Mouse (Mus musculus) thymus, postnatal 25 days (tissue): Measurements from ENCODE around the gene Atp1a3.

ENCODE experiments used
- DNase-seq: peaks from one replicate; pipeline ENCODE4 v3.0.0; 2022

Atp1a3 gene

DNA sequence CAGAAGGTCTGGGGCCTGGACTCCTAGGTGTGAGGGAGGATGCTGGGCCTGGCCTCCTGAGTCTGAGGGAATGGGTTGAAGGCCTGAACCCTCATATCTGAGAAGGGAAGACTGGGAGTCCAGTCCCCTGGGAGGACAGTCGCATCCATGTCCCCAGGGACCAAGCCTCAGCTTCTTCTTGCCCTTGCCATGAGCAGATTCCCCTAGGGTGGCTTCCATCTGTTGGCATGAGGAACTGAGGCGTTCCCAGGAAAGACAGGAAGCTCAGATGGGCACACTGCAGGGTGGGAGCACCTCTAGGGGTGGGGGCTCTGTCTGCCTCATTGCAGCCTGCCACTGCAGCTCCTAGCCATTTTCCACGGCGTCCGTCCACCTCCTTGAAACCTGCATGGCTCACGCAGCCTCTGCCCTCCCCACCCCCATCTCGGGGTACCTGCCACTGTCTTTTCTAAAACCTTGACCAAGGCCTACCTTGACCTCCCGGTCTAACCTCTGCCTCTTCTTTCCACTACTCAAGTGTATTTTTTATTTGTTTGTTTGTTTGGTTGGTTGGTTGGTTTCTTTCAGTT is 1.9 kb downstream of the Atp1a3 start:
- DNase-seq, result no peak

DNA sequence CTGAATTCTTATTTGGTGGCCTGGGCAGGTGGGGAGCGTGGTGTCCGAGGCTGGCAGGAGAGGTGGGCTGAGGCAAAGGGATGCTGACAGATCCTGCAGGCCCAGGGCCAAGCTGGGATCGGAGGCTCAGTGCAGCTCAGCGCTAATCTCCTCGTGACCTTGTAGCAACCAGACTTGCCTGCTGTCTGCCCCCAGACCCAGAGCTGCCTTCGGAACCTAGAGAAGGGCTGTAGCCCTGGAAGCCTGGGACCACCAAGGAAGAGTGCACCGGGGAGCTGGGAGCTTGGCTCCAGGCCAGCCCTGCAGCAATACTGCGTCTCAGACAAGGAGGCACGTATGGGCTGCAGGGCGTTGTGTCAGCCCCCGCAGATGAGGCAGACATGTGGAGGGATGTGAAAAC is 2.5 kb downstream of the Atp1a3 start:
- no peak for DNase-seq

DNA sequence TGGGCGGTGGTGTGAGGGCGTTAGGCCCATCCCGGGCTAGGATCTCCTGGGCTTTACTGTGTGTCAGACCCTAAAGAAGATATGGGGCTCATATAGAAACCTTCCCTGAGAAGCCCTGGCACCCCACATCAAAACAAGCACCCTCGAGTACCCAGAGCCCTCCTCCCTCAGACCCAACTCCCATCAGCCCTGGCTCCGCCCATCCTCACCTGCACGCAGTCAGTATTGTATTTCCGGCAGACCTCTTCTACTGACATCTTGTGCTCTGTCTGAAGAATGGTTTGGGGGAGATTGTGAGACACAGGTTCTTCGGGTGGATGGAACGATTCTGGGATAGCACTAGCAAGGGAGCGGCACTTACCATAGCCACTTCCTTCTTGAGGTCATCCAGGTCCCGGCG is 5.0 kb downstream of the Atp1a3 start:
- DNase-seq, result peak; percentile 82

DNA sequence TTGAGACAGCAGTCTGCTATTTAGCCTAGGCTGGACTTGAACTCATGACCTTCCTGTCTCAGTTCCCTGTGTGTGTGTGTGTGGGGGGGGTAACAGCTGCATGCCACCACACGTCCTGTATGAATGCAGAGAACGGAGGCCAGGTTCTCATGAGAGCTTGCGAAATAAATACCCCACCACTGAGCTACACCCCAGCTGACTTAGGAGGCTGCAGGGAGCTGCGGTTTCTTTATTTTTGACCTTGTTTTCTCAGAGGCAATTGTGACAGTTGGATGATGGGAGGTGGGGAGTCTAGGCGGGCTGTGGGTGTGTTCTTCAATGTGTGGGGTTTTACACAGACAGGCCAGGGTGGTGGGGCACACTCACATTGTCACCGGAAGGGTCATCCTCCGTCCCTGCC is 5.5 kb downstream of the Atp1a3 start:
- DNase-seq, result peak; percentile 59

DNA sequence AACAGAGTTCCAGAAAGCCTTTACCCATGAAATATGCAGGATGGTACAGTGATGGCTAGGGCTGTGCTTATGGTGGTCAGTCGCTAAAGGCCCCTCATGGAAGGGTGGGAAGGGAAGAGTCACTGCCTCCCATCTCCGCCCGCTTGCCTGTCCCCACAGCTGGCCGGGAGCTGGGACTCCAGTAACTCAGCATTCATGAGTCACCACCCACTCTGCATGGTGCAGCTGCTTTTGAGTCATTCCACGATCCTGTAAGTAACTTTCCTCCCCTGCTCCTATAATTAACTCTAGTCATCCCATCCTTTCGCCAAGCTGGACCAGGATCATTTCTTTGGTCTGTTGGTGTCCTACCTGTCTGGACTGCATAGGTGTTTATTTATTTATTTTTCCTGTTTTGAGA is 12.7 kb downstream of the Atp1a3 start:
- no peak for DNase-seq

DNA sequence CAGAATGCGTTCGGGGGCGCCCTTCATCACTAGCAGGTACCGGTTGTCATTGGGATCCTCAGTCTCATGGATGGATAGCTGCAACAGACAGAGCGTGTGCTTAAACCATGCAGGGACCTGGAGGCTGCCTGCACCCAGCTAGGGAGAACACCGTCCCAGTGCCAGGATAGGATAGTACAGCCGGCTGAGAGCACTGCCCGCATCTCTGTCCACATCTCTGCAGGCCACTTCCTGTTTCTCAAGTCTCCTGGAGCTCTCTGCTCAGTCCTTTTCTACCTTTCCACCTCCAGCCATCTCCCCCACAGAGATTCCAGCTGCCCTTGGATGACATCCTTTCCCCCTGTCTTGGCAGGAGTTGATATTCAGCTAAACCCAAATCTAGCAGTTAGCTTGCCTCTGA is 15.3 kb downstream of the Atp1a3 start:
- DNase-seq, result no peak

DNA sequence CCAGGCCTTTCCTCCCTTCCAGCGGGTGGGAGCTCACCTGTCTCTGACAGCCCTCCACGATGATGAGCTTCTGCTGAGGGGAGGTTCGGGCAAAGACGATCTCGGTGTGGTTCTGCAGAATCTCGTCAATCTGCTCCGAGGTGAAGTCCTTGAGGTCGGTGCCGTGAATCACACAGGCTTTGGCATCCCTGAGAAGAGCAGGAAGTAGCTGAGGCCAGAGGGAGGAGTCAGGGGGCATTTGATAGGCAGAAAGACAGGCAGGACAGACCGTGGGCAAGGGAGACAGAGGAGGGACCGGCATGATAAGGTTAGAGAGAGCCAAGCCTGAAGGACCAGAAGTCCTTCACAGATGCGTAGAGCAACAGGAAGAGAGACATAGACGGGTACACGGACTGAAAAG is 17.8 kb downstream of the Atp1a3 start:
- no peak for DNase-seq

DNA sequence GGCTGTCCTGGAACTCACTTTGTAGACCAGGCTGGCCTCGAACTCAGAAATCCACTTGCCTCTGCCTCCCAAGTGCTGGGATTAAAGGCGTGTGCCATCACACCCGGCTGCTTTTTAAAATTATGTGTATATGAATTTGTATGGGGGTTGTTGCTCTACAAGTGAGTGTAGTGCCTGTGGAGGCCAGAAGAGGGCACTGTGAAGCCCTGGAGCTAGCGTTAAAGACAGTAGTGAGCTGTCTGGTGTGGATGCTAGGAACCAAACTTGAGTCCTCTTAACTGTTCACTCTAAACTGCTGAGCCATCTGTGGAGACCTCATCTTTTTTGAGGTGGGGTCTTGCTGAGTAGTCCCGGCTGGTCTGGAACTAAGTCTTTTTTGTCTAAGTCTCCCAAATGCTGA is 20.0 kb downstream of the Atp1a3 start:
- peak; percentile 42 for DNase-seq

DNA sequence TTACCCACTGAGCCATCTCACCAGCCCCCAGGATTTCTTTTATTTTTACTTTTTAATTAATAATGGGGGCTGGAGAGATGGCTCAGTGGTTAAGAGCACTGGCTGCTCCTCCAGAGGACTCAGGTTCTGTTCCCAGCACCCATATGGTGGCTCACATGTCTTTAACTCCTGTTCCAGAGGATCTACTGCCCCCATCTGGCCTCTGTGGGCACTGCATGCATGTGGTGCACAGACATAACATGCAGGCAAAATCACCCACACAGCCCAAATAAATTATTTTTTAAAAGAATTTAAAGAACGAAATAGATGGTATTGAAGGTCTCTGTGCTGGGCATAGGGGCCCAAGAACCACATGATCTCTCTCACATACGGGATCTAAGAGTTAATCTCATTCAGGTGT is 21.5 kb downstream of the Atp1a3 start:
- no peak for DNase-seq

DNA sequence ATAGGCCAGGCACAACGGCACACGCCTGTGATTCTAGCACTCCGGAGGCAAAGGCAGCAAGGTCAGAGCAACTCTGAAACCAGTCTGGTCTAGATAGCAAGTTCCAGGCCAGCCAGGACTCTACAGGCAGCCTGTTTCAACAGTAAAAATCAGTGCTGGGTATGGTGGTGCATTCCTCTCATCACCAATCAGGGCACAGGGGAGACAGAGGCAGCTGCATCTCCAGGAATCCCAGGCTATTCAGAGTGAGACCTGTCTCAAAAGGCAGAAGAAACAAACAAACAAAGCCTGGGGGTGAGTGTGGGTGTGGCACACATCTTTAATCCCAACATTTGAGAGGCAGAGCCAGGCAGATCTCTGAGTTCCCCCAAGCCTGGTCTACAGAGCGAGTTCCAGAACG is 22.4 kb downstream of the Atp1a3 start:
- DNase-seq, result no peak

DNA sequence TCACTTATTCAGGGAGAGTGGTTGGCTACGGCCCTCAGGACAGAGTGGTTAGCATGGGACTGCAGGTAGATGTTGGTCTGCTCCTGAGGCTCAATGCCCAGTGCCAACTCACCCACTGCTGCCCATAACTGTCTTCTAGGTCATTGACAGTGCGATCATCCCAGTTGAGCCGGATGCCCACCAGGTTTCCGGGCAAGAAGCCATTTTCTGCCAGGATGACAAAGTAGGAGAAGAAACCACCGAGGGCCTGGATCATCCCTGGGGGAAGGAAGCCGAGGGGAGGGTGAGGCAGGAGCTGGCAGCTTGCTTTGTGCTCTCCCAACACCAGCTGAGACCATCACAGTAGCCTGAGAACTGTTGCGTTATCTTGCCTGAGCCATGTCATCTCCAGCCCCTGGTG is 25.3 kb downstream of the Atp1a3 start:
- DNase-seq, result no peak

DNA sequence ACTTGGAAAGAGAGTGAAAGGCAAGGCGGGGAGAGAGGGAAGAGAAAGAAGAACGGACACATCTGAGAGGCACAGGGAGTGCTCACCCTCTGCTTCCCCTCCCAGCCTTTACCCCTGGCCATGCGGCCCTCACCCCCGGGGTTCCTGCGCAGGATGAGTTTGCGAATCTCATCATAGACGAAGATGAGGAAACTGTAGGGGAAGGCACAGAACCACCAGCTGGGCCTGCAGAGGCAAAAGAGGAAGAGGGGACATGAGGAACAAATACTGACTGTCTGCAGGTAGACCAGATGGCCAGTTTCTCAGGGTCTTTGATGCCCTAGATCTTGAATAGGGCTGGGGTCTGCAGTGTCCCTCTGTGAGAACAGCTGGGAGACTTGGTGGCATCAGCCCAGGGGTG is 27.0 kb downstream of the Atp1a3 start:
- DNase-seq, result no peak

DNA sequence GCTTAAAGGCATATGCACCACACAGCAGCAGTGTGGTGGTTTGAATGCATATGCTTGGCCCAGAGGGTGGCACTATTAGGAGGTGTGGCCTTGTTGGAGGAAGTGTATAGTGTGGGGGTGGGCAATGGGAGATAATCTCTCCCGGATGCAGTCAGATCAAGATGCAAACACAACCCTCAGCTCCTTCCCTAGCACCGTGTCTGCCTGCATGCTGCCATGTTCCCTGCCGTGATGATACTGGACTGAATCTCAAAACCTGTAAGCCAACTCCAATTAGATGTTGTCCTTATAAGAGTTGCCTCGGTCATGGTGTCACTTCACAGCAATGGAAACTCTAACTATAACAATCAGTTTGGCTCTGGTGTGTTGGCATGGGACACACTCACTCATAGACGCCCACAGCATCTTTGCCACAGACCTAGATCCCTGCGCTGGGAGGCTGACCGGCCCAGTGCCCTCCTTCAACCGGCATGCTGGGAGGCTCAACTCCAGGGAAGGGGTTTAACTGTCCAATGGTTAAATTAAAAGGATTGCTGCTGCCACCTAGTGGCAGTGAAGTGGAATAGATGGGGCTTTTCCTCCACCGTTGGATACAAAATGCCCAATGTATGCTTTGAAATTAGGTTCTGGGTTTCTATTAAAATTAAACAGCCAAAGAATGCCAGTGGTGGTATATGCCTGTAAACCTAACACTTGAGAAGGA is 30.7 kb downstream of the Atp1a3 start:
- DNase-seq, result peak; percentile 44

DNA sequence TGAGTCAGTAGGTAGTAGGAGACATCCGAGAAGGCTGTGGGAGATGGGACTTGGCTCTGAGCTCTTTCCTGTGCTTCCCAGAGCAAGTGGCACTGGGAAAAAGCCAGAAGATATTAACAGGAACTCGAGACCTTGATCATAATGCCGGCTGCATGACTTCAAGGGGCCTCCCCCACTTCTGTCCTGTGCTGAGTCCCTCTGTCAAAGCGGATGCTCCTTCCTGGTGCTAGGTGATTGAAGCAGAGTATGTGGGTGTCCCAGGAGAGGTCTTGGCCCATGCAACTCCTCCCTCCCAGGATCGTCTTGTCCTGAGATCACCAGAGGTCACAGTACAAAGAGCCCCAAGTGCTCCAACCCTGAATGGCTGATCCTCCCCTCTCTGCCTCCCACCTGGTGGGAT is 31.9 kb downstream of the Atp1a3 start:
- DNase-seq, result no peak

DNA sequence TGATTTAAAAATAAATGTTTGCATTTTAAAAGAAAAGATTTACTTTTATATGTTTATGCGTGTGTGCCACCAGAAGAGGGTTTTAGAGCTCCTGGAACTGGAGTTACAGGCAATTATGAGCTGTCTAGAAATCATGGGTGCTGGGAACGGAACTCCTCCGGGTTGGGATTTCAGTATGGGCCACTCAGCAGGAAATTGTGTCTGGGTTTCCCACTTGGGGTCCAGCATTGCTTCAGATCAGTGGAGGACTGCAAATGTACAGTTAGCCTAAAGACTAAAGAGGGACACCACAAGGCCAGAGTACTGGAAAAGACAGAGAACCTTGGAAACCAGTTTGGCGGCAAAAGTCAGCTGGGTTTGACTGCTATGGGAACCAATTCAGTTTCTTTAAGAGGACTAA is 32.5 kb downstream of the Atp1a3 start:
- DNase-seq, result no peak

DNA sequence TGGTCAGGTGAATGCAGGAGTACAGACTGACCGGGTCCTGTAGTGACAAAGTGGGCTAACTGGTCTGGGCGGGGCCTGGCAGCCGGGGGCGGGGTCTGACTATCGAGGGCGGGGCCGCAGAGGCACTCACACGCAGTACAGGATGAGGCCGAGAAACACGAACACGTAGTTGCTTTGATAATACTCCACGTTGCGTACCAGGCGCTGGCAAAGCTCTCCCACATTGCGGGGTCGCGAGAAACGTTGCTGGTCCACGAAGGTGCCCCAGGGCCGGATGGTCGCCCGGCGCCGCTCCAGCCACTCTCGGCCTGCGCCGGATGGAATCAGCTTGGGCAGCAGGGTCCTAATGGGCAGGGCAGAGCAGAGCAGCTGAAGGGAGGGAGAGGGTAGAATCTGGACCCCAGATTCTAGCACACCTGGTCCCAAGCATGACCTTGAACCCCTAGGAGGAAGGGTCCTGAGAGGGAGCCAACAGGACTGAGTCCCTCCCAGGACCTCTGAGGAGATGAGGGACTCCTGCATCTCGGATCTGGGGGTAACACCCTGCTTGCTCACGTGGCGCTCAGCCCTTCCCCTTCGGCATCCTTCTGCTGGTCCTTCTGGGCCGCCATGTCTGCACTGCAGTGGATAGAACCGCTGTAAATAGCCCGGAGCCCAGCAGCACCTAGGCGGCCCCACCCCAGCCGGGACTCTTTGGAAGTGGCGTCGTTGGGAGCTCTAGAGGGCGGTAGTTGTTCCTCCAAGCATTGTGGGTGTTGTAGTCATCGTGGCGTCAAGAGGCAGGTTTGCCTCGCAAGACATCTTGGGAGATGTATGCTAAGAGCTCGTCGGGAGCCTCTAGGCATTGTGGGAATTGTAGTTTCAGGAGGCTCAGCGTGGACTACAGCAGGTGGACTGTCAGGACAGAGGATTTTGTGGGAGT is 33.5 kb downstream of the Atp1a3 start, which contains the start of gene Rabac1:
TSS of gene Rabac1 (minus strand) at position 783 of the 922 bp plus-strand sequence.
- peak; percentile 88 for DNase-seq

DNA sequence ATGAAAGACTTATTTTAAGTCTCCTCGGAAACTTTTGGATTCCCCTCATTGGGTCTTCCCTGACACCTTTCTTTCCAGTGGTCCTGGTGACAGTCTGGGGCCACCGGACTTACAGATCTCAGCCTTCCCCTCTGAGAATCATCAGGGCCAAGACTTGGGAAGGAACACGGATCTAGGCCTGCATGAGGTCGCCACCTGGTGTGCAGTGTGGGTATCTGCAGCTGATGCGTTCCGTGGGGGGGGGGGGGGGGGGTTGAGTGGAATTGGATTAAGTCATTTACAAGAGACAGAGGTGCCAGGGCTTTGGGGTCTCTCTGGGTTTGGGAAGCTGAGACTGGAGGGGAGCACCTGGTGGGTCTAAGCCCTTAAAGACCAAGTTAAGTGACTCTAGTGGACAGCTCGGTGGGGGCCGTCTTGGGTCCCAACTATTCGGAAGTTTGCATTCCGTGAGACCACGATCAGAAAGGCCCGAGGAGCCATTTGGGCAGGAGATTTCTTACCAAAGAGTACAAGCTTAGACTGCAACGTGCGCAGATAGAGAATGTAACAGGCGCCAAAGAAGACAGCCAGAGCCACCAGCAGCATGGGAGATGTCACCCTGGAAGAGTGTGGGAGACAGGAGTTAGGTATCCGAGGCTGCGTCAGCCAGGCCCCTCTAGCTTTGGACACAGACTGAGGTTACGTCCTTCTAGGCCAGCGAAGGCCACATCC is 34.3 kb downstream of the Atp1a3 start:
- peak; percentile 40 for DNase-seq

DNA sequence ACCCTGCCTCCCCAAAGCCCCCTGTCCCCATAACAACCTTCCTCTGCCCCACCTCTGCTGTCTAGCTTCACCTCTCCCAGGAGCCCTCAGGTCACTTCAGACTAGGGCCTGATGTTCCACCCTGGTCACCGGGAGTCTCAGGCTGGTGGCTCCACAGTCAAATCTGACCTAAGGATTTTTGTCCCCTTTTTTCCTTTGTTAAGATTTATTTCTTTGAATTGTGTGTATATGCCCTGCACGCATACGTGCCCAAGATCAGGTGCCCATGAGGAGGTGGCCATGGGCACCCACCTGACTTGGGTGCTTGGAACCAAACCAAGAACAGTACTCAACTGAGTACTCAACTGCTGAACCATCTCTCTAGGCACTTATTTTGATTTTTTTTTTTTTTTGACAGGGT is 35.4 kb downstream of the Atp1a3 start:
- DNase-seq, result no peak

DNA sequence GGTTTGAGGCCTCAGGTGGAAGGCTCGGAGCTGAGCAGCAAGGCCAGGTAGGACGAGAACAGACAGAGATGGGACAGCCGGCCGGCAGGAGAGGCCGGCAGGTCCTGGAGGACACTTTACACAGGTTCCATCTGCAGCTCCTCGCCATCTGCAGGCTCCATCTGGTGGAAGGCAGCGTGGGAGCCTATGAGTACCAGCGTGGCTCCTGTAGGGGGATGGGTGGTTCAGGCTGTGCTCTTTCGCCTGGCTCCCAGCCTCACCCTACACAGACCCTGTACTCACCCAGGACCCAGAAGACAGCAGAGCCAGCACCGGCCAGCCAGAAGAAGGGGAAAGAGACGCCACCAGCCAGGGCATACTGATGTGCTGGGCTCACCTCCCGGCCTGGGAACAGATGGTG is 36.0 kb downstream of the Atp1a3 start:
- no peak for DNase-seq

DNA sequence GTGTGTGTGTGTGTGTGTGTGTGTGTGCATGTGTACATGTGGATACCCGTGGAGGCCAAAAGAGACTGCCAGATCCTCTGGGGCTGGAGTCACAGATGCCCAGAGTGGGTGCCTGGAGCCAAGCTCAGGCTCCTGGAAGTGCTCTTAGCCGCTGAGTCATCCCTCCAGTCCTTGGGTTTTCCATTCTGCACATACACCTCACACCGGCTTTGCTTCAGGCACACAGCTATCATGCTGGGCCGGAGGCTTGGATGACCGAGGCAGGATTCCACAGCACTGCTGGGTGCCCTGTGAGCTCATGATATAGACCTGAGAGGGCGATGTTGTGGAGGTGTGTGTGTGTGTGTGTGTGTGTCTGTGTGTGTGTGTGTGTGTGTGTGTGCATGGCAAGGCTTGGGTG is 37.3 kb downstream of the Atp1a3 start:
- no peak for DNase-seq

DNA sequence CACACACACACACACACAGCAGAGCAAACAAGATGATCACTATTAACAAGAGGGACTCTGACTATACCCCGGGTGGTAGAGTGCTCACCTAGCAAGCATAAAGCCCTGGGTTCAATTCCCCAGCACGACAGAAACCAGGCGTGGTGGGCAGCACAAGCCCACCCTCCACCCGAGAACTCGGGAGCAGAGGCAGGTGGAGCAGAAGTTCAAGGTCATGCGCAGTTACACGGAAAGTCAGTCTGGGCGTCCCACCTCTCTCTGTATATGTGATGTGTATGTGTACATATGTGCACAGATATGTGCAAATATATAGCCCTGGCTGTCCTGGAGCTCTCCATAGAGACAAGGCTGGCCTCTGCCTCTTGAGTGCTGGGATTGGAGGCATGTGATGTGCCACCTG is 37.8 kb downstream of the Atp1a3 start:
- DNase-seq, result no peak

DNA sequence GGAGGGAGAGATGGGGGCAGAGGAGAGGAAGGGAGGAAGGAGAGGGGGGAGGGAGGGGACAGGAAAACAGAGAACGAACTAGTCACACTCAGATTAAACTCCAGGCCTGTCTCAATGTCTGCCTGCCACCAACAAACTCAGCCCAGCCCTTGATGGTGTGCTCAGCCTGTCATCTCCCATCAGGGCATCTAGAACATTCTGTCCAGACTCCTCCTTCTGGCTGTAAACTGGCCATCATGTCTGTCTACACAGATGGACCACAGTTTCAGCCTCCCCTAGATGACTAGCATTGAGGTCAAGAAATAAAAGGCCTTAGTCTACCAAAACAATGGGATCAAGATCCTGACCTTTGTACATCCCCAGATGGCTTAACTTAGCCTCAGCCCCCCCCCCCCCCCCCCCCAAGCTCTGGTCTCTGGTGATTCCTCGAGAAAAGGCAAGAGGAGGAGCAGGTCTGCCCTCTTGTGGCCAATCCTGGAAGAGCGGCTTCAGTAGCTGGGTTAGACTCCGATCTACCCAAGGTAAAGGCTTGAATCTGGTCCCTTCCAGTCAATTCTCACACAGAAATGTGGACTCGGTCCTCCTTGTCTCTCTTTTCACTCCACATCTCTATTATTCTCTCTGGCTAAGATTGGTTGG is 40.7 kb downstream of the Atp1a3 start:
- DNase-seq, result peak; percentile 84

DNA sequence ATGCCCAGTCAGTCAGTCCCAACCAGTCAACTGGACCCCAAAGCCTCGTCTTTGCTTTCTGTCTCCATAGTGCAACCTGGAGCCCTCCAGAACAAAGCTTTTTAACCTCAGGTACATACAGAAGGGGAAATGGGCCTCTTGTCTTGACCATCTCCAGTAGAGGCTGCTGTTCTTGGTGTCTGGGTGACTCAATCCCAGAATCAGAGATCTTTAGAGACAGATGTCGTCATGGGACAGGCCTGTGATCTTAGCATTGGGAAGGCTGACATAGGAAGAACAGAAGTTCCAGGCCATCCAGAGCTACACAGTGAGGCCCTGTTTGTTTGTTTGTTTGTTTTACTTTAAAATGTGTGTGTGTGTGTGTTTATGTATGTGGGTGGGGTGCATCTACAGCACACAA is 41.5 kb downstream of the Atp1a3 start:
- no peak for DNase-seq
